Mouse (Mus musculus): ENCODE measurements around the gene Cyren.
A peak's percentile ranks its signal among the peaks of the same experiment; 100 is the strongest.

Cyren gene

GRCm38 (mm10) chr6:34867995-34868350, 9.9 kb downstream of the Cyren start:
- DNase-seq (ENCODE audit: low spot score in 2 of 2): peak in 1 of 2 experiments; percentile 8

GRCm38 (mm10) chr6:34867301-34867994, 10.4 kb downstream of the Cyren start:
- DNase-seq (ENCODE audit: low spot score in 2 of 2): no peak

GRCm38 (mm10) chr6:34866786-34867185, 11.1 kb downstream of the Cyren start:
- DNase-seq (ENCODE audit: low spot score in 2 of 2): no peak

GRCm38 (mm10) chr6:34865711-34866593, 11.9 kb downstream of the Cyren start:
- DNase-seq (ENCODE audit: low spot score in 2 of 2): no peak

GRCm38 (mm10) chr6:34865213-34865612, 12.6 kb downstream of the Cyren start:
- DNase-seq (ENCODE audit: low spot score in 2 of 2): no peak

- no peak for DNase-seq (ENCODE audit: low spot score in 2 of 2)
Observed at GRCm38 (mm10) chr6:34863786-34864514, 13.9 kb downstream of the Cyren start.

- DNase-seq (ENCODE audit: low spot score in 2 of 2): no peak
Observed at GRCm38 (mm10) chr6:34862791-34863403, 15.0 kb downstream of the Cyren start, which contains the start of gene Tmem140. Gene Tmem140, plus strand, starts transcription at chr6:34863146.

GRCm38 (mm10) chr6:34862381-34862780, 15.5 kb downstream of the Cyren start:
- DNase-seq (ENCODE audit: low spot score in 2 of 2): no peak

- no peak for DNase-seq (ENCODE audit: low spot score in 2 of 2)
Observed at GRCm38 (mm10) chr6:34861546-34862053, 16.3 kb downstream of the Cyren start.

- no peak for DNase-seq (ENCODE audit: low spot score in 2 of 2)
Observed at GRCm38 (mm10) chr6:34832352-34832751, 45.5 kb downstream of the Cyren start.

GRCm38 (mm10) chr6:34824406-34824805, 53.5 kb downstream of the Cyren start:
- DNase-seq (ENCODE audit: low spot score in 2 of 2): no peak

All from urinary bladder, postnatal 4 days (tissue).